Mouse (Mus musculus) ovary, postnatal 10 days (tissue): ENCODE results near the gene Olfr518.

ENCODE experiments used
- DNase-seq: peaks from one replicate; pipeline ENCODE4 v3.0.0; 2022; ENCODE audit warnings: low spot score

The Olfr518 gene

GRCm38 (mm10) chr7:108884906-108885305, at the start of gene Olfr518:
Gene Olfr518 (minus strand): TSS chr7:108885006.
- DNase-seq = no peak

DNA sequence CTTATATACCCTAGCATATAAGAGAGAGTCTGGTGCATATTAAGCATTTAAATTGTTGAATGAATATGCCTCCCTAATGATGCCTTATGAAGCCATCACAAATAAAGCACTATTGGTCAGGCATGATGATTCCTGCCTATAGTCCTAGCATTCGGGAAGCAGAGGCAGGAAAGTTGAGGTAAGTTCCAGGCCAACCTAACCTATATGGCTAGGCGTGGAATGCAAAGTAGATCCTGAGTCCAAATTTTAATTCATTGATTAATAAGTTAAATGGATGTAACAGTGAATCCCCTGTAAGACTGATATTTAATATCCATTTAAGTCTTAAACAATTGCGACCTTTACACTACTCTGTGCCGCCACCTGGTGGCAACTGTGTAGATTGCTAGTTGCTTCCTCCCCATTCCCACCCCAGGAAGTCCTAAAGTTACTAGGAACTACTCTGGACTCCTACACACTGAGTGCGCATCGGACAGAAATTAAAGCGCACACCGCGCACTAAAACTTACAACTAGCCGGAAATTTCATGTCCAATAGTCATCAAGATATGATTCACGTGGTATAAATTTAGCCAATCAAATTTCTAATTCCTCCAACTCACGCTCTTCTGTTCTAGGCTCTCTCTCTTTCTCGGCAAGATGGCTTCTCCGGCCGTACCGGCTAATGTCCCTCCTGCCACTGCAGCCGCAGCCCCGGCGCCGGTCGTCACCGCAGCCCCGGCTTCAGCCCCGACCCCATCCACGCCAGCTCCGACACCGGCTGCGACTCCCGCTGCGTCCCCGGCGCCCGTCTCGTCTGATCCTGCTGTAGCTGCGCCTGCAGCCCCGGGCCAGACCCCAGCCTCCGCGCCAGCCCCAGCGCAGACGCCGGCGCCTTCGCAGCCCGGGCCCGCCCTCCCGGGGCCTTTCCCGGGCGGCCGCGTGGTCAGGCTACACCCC, 49.3 kb upstream of the Olfr518 start, which contains the start of gene Eif3f:
TSS of gene Eif3f (plus strand) at position 624 of the 938 bp plus-strand sequence.
- DNase-seq = peak; percentile 60

DNA sequence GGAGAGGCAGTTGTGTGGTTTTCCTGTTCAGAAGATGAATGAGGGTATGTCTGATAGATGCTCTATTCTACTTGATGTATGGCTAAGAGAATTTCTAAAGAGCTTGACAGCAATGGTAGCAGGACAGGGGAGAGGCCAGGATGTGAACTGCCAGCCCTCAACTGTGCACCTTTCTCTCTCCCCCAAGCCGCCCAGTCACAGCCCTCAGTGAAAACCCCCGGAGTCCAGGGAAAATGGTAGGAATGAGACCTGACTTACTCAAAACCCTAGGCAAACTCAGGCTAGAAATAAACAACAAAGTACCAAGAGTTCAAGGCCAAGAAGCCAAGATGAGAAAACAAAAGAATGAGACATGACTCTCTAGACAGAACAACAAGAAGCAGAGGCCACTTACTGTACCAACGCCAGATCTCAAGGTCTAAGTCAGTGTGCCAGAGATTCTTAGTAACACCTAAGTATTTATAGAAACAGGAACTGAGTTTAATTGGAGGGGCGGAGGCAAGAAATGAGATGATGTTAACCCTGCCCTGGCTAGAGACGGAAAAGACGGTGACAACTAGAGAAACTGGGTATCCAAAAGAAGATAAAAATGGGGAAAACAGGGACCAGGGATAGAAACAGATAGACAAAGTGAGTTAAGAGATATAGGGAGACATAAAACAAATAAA, 45.1 kb upstream of the Olfr518 start, which contains the start of gene Nlrp10:
TSS of gene Nlrp10 (minus strand) at position 453 of the 668 bp plus-strand sequence.
- no peak for DNase-seq

GRCm38 (mm10) chr7:108928280-108929188, 43.7 kb upstream of the Olfr518 start:
- no peak for DNase-seq

DNA sequence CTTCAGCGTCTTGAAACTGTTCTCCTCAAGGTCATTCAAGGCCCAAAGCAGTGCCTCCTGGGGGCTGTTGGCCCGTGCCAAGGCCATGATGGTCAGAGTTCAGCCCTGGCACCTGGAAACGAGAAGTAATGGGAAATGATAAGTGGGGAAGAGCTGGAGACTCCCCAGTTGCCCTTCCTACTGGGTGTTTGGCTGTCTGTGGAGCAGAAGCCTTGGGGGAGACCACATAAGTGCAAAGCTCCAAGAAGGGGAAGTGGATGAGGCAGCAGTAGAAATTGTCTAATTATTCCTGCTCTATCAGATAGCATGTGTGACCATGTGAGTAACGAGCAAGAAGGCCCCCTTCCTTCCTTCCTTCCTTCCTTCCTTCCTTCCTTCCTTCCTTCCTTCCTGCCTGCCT, 42.2 kb upstream of the Olfr518 start:
- no peak for DNase-seq

- DNase-seq = no peak
Observed at GRCm38 (mm10) chr7:108903969-108904368, 19.2 kb upstream of the Olfr518 start.

DNA sequence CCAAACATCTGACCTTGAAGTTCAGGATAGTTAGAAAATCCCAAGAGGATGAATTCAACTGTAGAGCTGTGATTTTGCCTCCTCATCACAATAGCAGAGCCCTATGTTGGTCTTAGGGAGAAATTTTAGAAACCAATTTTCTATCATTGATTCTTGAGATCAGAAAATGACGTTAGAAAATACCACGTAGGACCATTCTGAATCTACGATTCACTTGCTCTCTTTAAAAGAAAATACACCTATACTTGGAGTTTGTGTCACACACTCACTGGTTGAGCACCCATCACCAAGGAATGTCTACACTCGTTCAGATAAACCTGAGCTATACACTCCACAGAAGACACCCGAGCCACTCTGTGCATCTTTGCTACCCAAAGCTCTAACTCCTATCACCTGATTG, 9.5 kb upstream of the Olfr518 start, which contains the start of gene Olfr519:
TSS of gene Olfr519 (minus strand) at position 101 of the 400 bp plus-strand sequence.
- DNase-seq = no peak

GRCm38 (mm10) chr7:108872279-108872678, 12.5 kb downstream of the Olfr518 start, which contains the start of gene Olfr517:
Gene Olfr517 (minus strand): TSS chr7:108872379.
- no peak for DNase-seq

DNA sequence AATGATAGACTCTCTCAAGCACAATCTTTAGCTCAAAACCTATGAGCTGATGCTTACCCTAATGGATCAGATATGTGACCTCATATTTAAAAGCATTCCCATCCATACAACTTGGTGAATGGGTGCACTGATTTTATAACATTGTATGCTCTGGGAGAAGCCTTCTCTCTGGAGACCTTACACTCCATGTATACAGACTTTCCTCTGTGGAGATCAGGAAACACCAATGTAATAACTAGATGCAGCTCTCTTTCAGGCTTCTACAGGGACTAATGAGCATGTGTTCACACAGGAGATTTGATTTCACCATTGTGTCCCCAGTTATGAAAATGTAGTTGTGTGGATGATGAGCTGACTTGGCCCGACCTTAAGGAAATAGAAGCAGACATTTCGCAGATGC, 34.4 kb downstream of the Olfr518 start, which contains the start of gene Olfr516:
TSS of gene Olfr516 (minus strand) at position 101 of the 400 bp plus-strand sequence.
- DNase-seq = no peak
